In the genomic region with DNA sequence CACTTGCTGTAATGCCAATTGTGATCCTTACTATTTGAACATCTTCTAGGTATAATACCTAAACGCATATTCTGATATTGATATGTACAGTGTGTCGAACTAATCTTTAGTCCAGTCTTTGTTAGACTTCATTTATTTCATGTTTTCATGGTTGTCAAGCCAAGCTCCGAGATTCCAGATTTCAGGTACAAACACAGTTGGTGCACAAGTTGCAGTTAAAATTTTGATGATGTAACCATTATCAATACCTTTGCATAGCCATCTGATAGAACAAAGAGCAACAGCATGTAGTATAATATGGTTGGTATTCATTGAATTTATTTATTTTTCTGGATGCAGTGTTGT, we compare ENCODE assay signal across 14 mouse cellular contexts. TPM values are rescaled to one million over a fixed set of nuclear protein-coding genes. Genes with fewer than 3 reads are reported as not detected.
DNase-seq lines count a peak whose midpoint lies in the region; ATAC-seq and TF ChIP-seq lines count a peak whose summit lies in the region.
"Had no signal": no experiment of that assay in that cellular context is flagged by ENCODE, and none has a peak within 500 bp of the region (broad histone marks: within the 10 kb centered on the region; RNA-seq: fewer than 3 reads in every experiment).

No protein-coding gene starts in this region.

- no peaks in the 10 kb centered on the region for H3K27me3 ChIP-seq in forebrain, embryonic 12.5 days
- no peaks in the 10 kb centered on the region for H3K27me3 ChIP-seq in hindbrain, embryonic 14.5 days (ENCODE audit: control insufficient read depth, insufficient read depth, low read length)
- no peaks in the 10 kb centered on the region for H3K27me3 ChIP-seq in midbrain, embryonic 16.5 days (ENCODE audit: control insufficient read depth, insufficient read depth, low read depth, low read length)
- H3K27me3 ChIP-seq: liver, embryonic 12.5 days had no signal

- H3K9me3 ChIP-seq in forebrain, embryonic 12.5 days, result no peaks in the 10 kb centered on the region
- H3K9me3 ChIP-seq in hindbrain, embryonic 14.5 days (ENCODE audit: control insufficient read depth, low read length), result no peaks in the 10 kb centered on the region
- H3K9me3 ChIP-seq in midbrain, embryonic 16.5 days (replicated peaks; ENCODE audit: control insufficient read depth, low read length, poor library complexity, severe bottlenecking), result no peaks in the 10 kb centered on the region
- H3K9me3 ChIP-seq: liver, embryonic 12.5 days had no signal

- peak; percentile 61 for DNase-seq in hindbrain, embryonic 14.5 days (ENCODE audit: low spot score)
- DNase-seq in heart, adult 8-10 months (ENCODE audit: low spot score), result no peak
- no peak for DNase-seq in heart, postnatal 4 days
- DNase-seq in frontal cortex, postnatal 10 days (ENCODE audit: low spot score in 2 of 2), result no peak
- no peak for DNase-seq in adrenal gland, postnatal 36 days
- DNase-seq: heart, postnatal 36 days; kidney, adult 8-10 months; thymus, adult 18-20 months had no signal

- peak overlapping the region; percentile 61 for H3K4me3 ChIP-seq in cortical plate, adult 2 months (ENCODE audit: insufficient read depth, low read length)
- peak overlapping the region; percentile 45 for H3K4me3 ChIP-seq in forebrain, embryonic 12.5 days (replicated peaks)
- H3K4me3 ChIP-seq in hindbrain, embryonic 14.5 days (replicated peaks; ENCODE audit: low read length), result peak overlapping the region; percentile 47
- peak overlapping the region; percentile 73 for H3K4me3 ChIP-seq in midbrain, embryonic 16.5 days (ENCODE audit: low read depth, low read length)
- H3K4me3 ChIP-seq: liver, embryonic 12.5 days had no signal

- H3K4me2 ChIP-seq in forebrain, embryonic 12.5 days, result peak overlapping the region; percentile 54
- H3K4me2 ChIP-seq in hindbrain, embryonic 14.5 days (replicated peaks), result peak overlapping the region; percentile 50
- peak overlapping the region; percentile 65 for H3K4me2 ChIP-seq in midbrain, embryonic 16.5 days (ENCODE audit: low read length)
- H3K4me2 ChIP-seq: liver, embryonic 12.5 days had no signal

- H3K36me3 ChIP-seq in forebrain, embryonic 12.5 days (replicated peaks), result no peaks in the 10 kb centered on the region
- H3K36me3 ChIP-seq in hindbrain, embryonic 14.5 days (replicated peaks; ENCODE audit: control insufficient read depth, insufficient read depth), result no peaks in the 10 kb centered on the region
- H3K36me3 ChIP-seq in midbrain, embryonic 16.5 days (ENCODE audit: control insufficient read depth, insufficient read depth, low read length), result no peaks in the 10 kb centered on the region
- H3K36me3 ChIP-seq: liver, embryonic 12.5 days had no signal

- H3K9ac ChIP-seq in forebrain, embryonic 12.5 days, result peak overlapping the region; percentile 68
- peak overlapping the region; percentile 89 for H3K9ac ChIP-seq in hindbrain, embryonic 14.5 days
- peak overlapping the region; percentile 91 for H3K9ac ChIP-seq in midbrain, embryonic 16.5 days (ENCODE audit: low read depth, low read length)
- H3K9ac ChIP-seq: liver, embryonic 12.5 days had no signal

- peak overlapping the region; percentile 79 for H3K27ac ChIP-seq in cortical plate, adult 2 months (ENCODE audit: insufficient read depth, low read length)
- H3K27ac ChIP-seq in forebrain, embryonic 12.5 days, result peak overlapping the region; percentile 93
- peak overlapping the region; percentile 98 for H3K27ac ChIP-seq in hindbrain, embryonic 14.5 days
- H3K27ac ChIP-seq in midbrain, embryonic 16.5 days (ENCODE audit: low read length), result peak overlapping the region; percentile 99
- H3K27ac ChIP-seq: liver, embryonic 12.5 days had no signal

- 63% methylated on average over 3 of the region's 3 CpGs for WGBS in forebrain, embryonic 12.5 days
- 34% methylated on average over 3 of the region's 3 CpGs for WGBS in hindbrain, embryonic 14.5 days
- WGBS in midbrain, embryonic 16.5 days, result 26% methylated on average over 3 of the region's 3 CpGs

- peaks cover 4% of the 10 kb centered on the region; the same call in 1 of the 2 replicates for H3K4me1 ChIP-seq in cortical plate, adult 2 months (ENCODE audit: control insufficient read depth, insufficient read depth, low read length)
- peaks cover 10% of the 10 kb centered on the region for H3K4me1 ChIP-seq in forebrain, embryonic 12.5 days
- peaks cover 26% of the 10 kb centered on the region for H3K4me1 ChIP-seq in hindbrain, embryonic 14.5 days (replicated peaks; ENCODE audit: control insufficient read depth, insufficient read depth, low read length)
- H3K4me1 ChIP-seq in midbrain, embryonic 16.5 days (ENCODE audit: control insufficient read depth, insufficient read depth, low read length), result peaks cover 16% of the 10 kb centered on the region
- H3K4me1 ChIP-seq: liver, embryonic 12.5 days had no signal

- ATAC-seq in forebrain, embryonic 12.5 days (ENCODE audit: low FRiP score), result no peak
- ATAC-seq in hindbrain, embryonic 14.5 days (ENCODE audit: low FRiP score), result no peak
- no peak for ATAC-seq in midbrain, embryonic 16.5 days
- ATAC-seq: liver, embryonic 12.5 days had no signal

- no peak for TF ChIP-seq POLR2A in cortical plate, adult 2 months (IDR thresholded peaks at IDR 0.05; ENCODE audit: extremely low read depth, insufficient read depth, low read length)

- no peak for TF ChIP-seq CTCF in cortical plate, adult 2 months (IDR thresholded peaks at IDR 0.05; ENCODE audit: extremely low read depth, insufficient read depth, low read length)

RNA-seq across cellular contexts. Expression of a gene that starts 0.8 kb away (rescaled TPM):
- 881 and 903 TPM in 2 replicates for polyA plus RNA-seq in cortical plate, adult 2 months (2012; rRNA removed)
- 207 and 219 TPM in 2 replicates for polyA plus RNA-seq in forebrain, embryonic 12.5 days (2016; fragmentation: Nextera tagmentation; extraction: Ambion mirVana)
- 552 and 648 TPM in 2 replicates for polyA plus RNA-seq in hindbrain, embryonic 14.5 days (2014; fragmentation: Nextera tagmentation; extraction: Ambion mirVana)
- polyA plus RNA-seq in midbrain, embryonic 16.5 days (2015; fragmentation: Nextera tagmentation; extraction: Ambion mirVana), result 649 and 676 TPM in 2 replicates
- 10 to 100 TPM in 3 of 4 experiments, 1 to 10 TPM in 1; 6.5 to 13.2 (median 10.4) TPM for total RNA-seq in heart, adult 8-10 months (2022)
- total RNA-seq in heart, postnatal 4 days (2021), result 10 to 100 TPM; 11.2 to 14.6 TPM
- 1 to 10 TPM; 3.4 to 3.5 TPM for total RNA-seq in adrenal gland, postnatal 36 days (2021)
- total RNA-seq: megakaryocyte, adult 5-6 weeks; MEL had no signal
